Mouse (Mus musculus) c-Kit-positive CD71-positive TER-119-negative erythroid progenitor cells, embryonic 14.5 days (primary cell): Measurements from ENCODE around the gene Pphln1.

ENCODE experiments used
- DNase-seq: peaks from one replicate; pipeline ENCODE4 v3.0.0-alpha.2; 2013; ENCODE audit warnings: low read depth

Pphln1 gene

GRCm38 (mm10) chr15:93503201-93503745 is 105.1 kb downstream of the Pphln1 start:
- no peak for DNase-seq

- DNase-seq: no peak
These were observed 106.7 kb downstream of the Pphln1 start for GRCm38 (mm10) chr15:93504808-93505207.

- DNase-seq: no peak
These were observed 112.7 kb downstream of the Pphln1 start for GRCm38 (mm10) chr15:93510690-93511336.

GRCm38 (mm10) chr15:93512437-93512836 is 114.3 kb downstream of the Pphln1 start:
- no peak for DNase-seq

- no peak for DNase-seq
These were observed 115.8 kb downstream of the Pphln1 start for GRCm38 (mm10) chr15:93513939-93514341.

GRCm38 (mm10) chr15:93515316-93515715 is 117.2 kb downstream of the Pphln1 start:
- DNase-seq: no peak

GRCm38 (mm10) chr15:93517022-93517565 is 118.9 kb downstream of the Pphln1 start:
- no peak for DNase-seq

GRCm38 (mm10) chr15:93518143-93518902 is 120.2 kb downstream of the Pphln1 start:
- DNase-seq: no peak

GRCm38 (mm10) chr15:93518941-93519835 is 121.0 kb downstream of the Pphln1 start:
- peak; percentile 55 for DNase-seq

- DNase-seq: no peak
These were observed 122.0 kb downstream of the Pphln1 start for GRCm38 (mm10) chr15:93519836-93520826.

- DNase-seq: no peak
These were observed 123.1 kb downstream of the Pphln1 start for GRCm38 (mm10) chr15:93521088-93521786.

GRCm38 (mm10) chr15:93521787-93522180 is 123.6 kb downstream of the Pphln1 start:
- DNase-seq: no peak

- no peak for DNase-seq
These were observed 127.3 kb downstream of the Pphln1 start for GRCm38 (mm10) chr15:93525305-93525917.

- DNase-seq: no peak
These were observed 131.9 kb downstream of the Pphln1 start for GRCm38 (mm10) chr15:93529831-93530702.

GRCm38 (mm10) chr15:93530703-93531032 is 132.5 kb downstream of the Pphln1 start:
- DNase-seq: no peak

GRCm38 (mm10) chr15:93536191-93536590 is 138.0 kb downstream of the Pphln1 start:
- DNase-seq: no peak

- no peak for DNase-seq
These were observed 139.6 kb downstream of the Pphln1 start for GRCm38 (mm10) chr15:93537745-93538144.

- DNase-seq: no peak
These were observed 140.5 kb downstream of the Pphln1 start for GRCm38 (mm10) chr15:93538551-93539205.
